Mouse (Mus musculus) lung, adult 2 months (tissue): Measurements from ENCODE around the gene Hoxb2.

Experiments used
- CTCF ChIP-seq: fragments of 200-500 bp; IDR thresholded peaks from 2 replicates; pipeline ENCODE4 v1.5.1; 2011; ENCODE audit warnings: mild to moderate bottlenecking, low read length, control low read depth; ENCODE audit not compliant: insufficient read depth
- POLR2A ChIP-seq: fragments of 200-500 bp; IDR thresholded peaks from 2 replicates; pipeline ENCODE4 v1.6.1; 2011; ENCODE audit warnings: low read depth, mild to moderate bottlenecking, control low read depth, low read length, borderline replicate concordance; ENCODE audit errors: extremely low read depth

DNA sequence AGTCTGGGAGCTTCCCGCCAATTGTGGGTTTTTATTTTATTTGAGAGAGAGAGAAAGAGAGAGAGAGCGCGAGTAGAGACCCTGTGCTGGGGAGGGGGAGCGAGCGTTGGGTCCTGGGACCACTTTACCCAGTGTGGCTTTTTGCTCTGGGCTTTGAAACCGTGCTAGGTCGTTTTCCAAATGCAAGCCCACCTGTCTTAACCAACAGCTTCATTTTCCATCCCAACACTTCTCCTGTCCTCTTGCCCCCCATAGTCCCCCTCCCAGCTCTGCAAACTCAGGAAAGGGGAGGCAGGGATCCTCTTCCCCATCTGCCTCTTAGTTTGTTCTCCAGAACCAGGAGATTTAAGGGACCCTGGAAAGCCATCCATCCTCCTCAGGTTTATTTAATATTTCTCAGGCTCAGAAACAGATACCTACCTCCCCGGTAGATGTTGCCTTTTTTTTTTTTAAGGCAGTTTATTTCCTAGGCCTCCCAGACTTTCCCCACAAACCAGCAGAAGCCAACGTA lies 4.5 kb downstream of the Hoxb2 start:
- TF ChIP-seq POLR2A (no peak), CTCF (no peak)
